Mouse (Mus musculus) inflammation-experienced regulatory T-cells, adult 6 months (primary cell): ENCODE data around the gene Igflr1. TPM values are rescaled to one million over a fixed set of nuclear protein-coding genes. Genes with fewer than 3 reads are reported as not detected.

ENCODE experiments used
- ATAC-seq: one replicate; pipeline ENCODE4 v1.8.0; 2017
- polyA plus RNA-seq, 3 experiments: library from polyadenylated mRNA; unstranded; fragments of 100-300 nt; shearing (Covaris generic); gene quantifications; one replicate each; pipeline ENCODE4 v1.2.1; 2017

Igflr1 gene
- polyA plus RNA-seq = 100 to 1,000 TPM; 118 to 196 (median 157) TPM

GRCm38 (mm10) chr7:30564970-30565571 is at the start of gene Igflr1:
Igflr1 (plus strand) TSS chr7:30565427.
- ATAC-seq = peak; percentile 54

GRCm38 (mm10) chr7:30518325-30518724 is 46.9 kb upstream of the Igflr1 start:
- no peak for ATAC-seq

- ATAC-seq = no peak
Measured at GRCm38 (mm10) chr7:30520396-30520795, 44.8 kb upstream of the Igflr1 start.

- no peak for ATAC-seq
Measured at GRCm38 (mm10) chr7:30520856-30521255, 44.4 kb upstream of the Igflr1 start.

- no peak for ATAC-seq
Measured at GRCm38 (mm10) chr7:30522871-30523270, 42.4 kb upstream of the Igflr1 start.

GRCm38 (mm10) chr7:30524487-30524886 is 40.7 kb upstream of the Igflr1 start:
- no peak for ATAC-seq

- no peak for ATAC-seq
Measured at GRCm38 (mm10) chr7:30525954-30526353, 39.3 kb upstream of the Igflr1 start.

GRCm38 (mm10) chr7:30526399-30526798 is 38.8 kb upstream of the Igflr1 start:
- ATAC-seq = no peak

GRCm38 (mm10) chr7:30526981-30527380 is 38.2 kb upstream of the Igflr1 start:
- no peak for ATAC-seq

GRCm38 (mm10) chr7:30531291-30531815 is 33.9 kb upstream of the Igflr1 start:
- no peak for ATAC-seq

GRCm38 (mm10) chr7:30532931-30533330 is 32.3 kb upstream of the Igflr1 start:
- ATAC-seq = no peak

- ATAC-seq = no peak
Measured at GRCm38 (mm10) chr7:30533941-30534632, 31.1 kb upstream of the Igflr1 start.

- peak; percentile 95 for ATAC-seq
Measured at GRCm38 (mm10) chr7:30534633-30535577, 30.3 kb upstream of the Igflr1 start, which contains the start of gene Arhgap33. Arhgap33 (minus strand) TSS chr7:30535060.

GRCm38 (mm10) chr7:30540572-30540971 is 24.7 kb upstream of the Igflr1 start:
- no peak for ATAC-seq

GRCm38 (mm10) chr7:30544327-30544726 is 20.9 kb upstream of the Igflr1 start:
- no peak for ATAC-seq

GRCm38 (mm10) chr7:30549880-30550279 is 15.3 kb upstream of the Igflr1 start:
- ATAC-seq = no peak

GRCm38 (mm10) chr7:30550603-30551002 is 14.6 kb upstream of the Igflr1 start:
- no peak for ATAC-seq

GRCm38 (mm10) chr7:30551445-30552101 is 13.7 kb upstream of the Igflr1 start:
- peak; percentile 64 for ATAC-seq

- peak; percentile 93 for ATAC-seq
Measured at GRCm38 (mm10) chr7:30552102-30553020, 12.9 kb upstream of the Igflr1 start, which contains the start of the genes Hspb6 and Proser3. Hspb6 (plus strand) TSS chr7:30552178. Proser3 (minus strand) TSS chr7:30552299.

GRCm38 (mm10) chr7:30553021-30553589 is 12.1 kb upstream of the Igflr1 start:
- no peak for ATAC-seq
